Mouse (Mus musculus): ENCODE measurements around the gene Rapgef2.
A peak's percentile ranks its signal among the peaks of the same experiment; 100 is the strongest.
"Not testable (repeated sequence)": the region's sequence is repeated elsewhere in the genome, so short reads cannot be mapped to it uniquely, and the experiment has no call there.

The Rapgef2 gene

DNA sequence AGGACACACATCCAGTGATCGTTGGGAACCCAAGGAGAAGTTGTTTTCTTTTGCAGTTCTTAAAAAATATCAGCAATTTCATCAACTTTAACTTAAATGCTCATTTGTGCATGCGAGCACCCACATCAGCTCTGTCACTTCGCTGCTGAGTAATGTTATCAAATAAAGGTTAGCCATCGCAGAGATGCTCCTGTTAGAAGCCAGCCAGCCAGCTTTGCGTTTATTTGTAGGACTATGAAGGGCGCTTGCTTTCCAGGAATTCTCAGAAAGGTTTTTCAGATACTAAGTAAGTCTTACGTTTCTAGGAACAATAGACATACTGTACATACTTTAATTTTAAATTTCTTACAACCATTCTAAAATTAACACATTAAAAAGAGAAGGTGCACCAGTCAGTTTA, 185.5 kb downstream of the Rapgef2 start:
- DNase-seq (ENCODE audit: low read depth, low spot score), result peak; percentile 17

DNA sequence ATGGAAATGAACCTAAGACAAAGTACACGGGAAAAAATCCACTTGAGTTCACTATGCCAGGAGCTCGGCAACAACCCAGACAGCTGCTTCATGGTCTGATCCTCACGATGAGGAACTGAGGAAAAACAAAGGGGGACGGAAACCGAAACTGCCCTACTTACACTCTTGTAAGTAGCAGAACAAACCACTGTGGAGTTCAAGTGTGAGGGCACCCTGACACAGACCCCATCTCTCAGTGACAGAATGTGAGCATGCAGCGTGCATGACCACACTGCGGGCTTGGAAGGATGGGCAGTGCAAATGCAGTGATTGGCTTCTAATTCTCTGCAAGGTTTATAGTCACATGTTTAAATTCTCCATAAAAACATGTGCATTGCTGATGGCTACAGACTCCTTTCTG, 197.2 kb downstream of the Rapgef2 start:
- peak; percentile 42 for DNase-seq (ENCODE audit: low read depth, low spot score)

DNA sequence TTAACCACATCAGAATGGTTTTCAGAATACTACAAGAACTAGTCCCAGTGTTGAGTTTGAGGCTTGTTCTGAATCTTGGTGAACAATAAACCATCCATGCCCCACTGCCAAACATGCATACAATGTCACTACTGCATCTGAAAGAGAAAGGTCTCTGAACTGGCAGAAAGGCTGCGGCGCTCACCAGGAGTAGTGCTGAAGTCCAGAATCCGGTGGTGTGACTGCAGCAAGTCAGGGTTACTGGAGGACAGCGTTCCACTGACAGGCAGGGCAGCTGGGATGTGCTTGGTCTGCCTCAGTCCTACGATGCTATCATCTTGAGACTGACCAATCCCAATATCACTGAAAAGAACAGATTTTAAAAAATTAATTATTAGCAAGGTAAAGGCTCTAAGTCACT, 197.9 kb downstream of the Rapgef2 start:
- peak; percentile 29 for DNase-seq (ENCODE audit: low read depth, low spot score)

DNA sequence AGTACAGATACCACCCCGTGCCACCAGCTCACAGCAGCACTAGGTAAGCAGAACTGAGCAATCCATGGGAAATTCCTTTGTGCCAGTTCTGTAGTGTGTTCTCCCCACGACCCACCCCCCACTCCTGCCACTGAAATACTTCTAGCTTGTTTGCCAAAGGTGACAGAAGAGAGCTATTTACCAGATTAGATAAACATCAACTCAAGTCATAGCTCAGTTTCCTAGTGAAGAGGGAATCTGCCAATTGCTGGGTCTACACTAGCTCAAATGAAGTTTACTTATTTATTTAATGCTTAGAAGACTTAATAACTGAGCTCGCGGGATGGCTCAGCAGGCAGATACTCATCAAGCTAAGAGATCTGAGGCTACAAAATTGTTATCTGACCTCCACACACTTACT, 200.0 kb downstream of the Rapgef2 start:
- DNase-seq (ENCODE audit: low read depth, low spot score), result no peak

DNA sequence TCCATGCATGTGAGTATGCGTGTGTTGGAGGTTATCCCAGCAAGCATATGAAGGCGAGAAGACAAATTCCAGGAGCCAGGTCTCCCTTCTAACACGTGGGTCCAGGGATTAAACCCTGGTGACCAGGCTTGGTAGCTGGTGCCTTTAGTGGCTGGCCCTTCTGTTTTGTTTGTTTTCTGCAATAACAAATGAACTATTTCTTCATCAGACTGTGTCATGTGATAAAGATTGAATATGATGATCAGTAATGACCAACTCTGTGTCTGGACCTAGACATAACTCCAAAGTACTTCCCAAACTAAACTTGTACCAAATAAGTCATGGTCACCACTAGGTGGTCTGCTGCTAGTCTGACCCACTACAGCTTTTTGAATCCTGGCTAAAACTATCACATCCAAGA, 202.4 kb downstream of the Rapgef2 start:
- DNase-seq (ENCODE audit: low read depth, low spot score), result no peak

DNA sequence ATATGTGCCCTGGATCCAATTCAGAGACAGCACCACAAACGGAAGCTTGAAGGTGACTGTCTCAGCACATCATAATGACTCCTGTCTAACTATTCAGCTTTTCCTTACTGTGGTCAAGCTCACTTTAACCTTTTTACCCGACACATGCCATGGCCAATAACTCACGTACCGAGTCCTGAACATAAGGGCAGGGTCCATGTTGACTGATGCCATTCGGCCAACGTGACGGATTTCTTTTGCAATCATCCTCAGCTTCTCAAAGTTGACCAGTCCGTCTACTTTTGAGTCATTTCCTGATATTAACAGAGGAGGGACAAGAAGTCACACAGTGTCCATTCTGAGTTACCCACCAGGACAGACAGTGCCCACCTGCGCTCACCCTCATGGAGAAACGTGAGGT, 203.3 kb downstream of the Rapgef2 start:
- no peak for DNase-seq (ENCODE audit: low read depth, low spot score)

DNA sequence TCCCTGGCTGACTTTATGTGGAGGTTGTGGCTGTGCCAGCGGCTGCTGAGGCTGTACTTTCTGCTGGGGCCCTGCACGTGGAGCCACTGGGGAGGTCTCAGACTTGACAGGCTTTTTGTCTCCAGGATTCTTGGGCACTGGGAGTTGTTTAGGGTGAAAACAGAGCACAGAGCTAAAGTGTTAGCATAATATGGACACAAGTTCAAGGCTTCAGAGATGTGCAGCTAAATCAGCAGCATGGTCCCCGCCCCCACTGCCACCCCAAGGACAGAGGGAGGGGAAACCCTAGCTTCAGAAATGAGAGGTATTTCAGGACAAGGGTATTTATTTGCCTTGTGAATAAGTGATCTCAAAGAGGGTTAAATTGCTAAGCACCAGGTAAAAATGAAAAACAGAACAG, 207.2 kb downstream of the Rapgef2 start:
- no peak for DNase-seq (ENCODE audit: low read depth, low spot score)

DNA sequence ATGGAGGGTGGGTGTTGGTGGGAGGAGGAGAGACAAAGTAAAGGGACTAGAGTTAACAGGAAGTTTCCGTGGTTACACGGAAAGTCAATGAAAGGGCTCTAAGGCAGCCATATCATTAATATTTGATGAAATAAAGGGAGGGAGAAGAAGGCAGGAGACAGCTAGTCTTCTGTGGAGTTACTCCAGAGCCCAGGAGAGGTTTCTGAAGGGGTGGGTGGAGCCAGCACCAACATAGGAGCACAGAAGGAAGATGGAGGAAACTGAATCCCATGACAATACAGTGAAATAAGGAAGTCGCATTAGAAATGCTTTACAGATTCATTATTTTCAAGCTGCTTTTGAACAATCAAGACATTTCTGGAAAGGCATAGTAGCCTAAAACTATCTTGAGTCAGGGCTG, 211.3 kb downstream of the Rapgef2 start:
- no peak for DNase-seq (ENCODE audit: low read depth, low spot score)

DNA sequence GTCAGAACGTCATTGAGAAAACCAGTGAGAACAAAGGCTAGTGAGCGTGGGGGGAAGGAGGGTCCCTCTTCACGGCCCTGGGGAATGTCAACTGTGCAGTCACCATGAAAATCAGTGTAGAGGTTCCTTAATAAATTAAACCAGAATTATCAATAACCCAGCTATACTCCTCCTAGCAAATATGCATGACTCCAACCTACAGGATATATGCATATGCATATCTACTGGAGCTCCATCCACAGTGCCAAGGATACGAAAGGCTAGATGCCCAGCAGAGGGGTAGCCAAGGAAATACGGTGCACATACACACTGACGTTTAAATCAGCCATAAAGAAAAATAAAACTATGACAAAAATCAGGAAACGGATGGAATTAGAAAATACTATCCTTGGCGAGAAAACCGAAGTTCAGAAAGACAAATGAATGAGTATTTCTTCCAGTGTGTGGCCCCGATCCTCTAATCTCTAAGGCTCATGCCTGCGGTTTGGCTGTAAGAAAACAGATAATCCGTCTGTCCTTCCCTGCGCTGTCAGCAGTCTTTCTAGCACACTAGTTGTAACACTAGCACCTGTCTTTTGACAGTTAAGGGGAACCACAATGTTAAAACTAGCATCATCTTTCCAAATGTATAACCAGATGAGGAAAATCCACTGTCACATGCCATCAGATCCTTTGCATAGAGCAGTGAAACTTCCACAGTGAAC, 212.6 kb downstream of the Rapgef2 start:
- DNase-seq (ENCODE audit: low read depth, low spot score), result no peak

DNA sequence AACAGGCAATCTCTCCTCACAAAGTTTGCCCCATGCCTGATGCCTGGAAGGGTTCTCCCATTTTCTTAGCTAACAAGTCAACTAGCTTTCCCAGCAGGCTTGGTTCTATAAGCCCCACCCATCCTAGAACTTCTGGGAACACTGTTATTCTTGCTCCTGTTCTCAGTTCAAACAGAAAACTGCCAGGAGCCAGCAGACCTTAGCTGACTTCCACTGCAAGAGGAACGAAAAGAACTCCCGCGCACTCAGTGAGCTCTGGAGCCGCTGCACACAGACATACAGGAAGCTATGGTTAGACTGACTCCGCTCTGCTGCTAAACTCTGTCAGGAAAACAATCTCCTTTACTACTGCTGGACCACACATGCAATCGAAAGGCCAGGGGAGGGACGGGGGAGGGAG, 214.8 kb downstream of the Rapgef2 start:
- peak; percentile 75 for DNase-seq (ENCODE audit: low read depth, low spot score)

DNA sequence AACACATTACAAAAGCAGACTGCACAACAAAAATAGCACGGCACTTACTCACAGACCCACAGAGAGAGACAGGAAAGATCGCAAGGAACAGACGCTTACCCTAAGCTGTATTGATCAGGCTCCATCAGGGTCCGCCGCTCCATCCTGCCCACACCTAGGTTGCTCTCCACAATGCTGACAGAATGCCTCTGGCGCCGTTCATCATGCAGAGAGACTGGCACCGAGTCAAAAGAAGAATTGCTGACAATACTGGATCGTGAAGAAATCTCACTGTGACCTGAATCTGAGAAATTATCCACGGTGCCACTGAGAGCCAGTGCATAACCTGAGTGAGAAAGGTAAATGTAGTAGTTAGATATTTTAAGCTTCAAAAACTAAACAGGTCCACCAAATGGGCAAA, 216.4 kb downstream of the Rapgef2 start:
- DNase-seq (ENCODE audit: low read depth, low spot score), result peak; percentile 76

DNA sequence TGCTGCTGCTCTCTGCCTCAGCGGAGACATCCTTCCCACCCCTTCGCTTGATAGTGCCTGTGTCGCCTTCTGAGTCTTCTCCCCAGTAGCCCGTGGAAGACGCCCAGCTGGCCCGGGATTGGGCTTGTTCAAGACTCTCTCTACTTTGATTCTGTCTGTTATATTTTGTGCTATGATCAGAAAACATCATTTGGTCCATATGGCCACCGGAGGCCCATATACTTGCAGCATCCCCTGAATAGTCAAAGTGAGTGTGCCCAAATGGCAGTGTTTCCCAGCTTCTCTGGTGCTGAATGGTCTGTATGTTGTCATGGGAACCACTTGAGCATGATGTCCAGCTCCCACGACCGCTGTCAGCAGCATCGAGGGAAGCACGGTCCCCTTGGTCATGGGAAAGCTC, 217.3 kb downstream of the Rapgef2 start:
- no peak for DNase-seq (ENCODE audit: low read depth, low spot score)

DNA sequence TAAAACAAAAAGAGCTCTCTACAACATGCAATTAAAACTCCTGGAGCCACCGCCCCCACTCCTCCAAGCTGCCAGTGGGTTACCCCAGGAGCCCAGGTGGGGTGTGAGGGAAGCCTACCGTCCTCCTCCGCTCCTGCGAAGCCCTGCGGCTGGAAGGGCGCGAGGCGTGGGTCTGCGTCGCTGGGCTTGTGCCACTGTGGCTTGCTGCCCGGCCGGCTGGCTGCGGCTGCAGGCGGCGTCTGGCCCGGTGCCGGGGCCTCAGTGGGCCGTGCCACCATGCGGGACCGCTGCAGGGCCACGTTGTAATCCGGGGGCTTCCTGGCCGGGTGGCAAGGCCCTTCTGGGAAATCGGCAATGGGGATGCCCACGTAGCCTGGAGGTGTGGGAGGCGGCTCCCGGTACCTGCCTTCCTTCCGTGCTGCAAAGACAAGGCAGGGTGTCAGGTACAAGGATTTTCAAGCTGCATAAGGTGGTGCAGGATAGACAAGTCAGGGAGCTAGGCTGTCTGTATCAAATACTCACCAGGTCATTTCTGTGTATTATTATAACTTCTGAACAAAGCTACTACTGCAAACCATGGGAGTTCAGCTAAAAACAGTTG, 219.8 kb downstream of the Rapgef2 start:
- peak; percentile 70 for DNase-seq (ENCODE audit: low read depth, low spot score)

DNA sequence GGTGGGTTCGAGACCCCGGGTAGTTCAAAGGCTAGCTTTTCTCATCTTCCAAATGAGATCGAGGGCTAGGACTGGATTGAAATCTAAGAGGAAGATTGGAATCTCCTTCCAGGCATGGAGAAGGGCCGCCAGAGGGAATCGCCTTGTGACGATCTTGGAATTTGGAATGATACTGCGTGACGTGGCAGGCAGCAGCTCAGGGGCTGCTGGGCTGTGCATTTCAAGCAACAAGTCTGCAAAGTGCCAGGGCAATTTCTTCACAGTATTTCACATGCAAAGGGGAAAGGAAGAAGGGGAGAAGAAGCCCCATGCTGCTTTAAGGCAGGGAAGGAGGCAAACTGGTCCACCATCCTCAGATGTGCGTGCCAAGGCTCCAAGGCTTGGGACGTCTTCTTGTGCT, 222.2 kb downstream of the Rapgef2 start:
- no peak for DNase-seq (ENCODE audit: low read depth, low spot score)

DNA sequence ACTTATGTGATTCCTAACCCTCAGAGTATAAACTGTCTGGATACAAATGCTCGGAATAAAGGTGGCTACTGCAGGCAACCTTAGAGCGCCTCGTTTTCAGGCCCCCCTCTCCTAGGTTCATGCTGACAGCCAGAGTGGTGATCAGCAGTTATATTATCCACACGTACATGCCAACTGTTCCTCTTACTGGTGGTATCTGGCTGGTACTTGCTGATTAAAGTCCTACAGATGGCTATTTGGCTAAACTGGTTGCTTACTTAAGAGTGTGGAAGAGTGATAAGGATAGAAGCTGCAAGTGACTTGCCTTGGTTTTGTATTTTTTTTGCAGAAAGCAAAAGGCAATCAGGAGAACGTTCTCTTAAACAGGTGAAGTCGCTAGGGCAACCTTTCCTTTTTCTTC, 224.9 kb downstream of the Rapgef2 start:
- no peak for DNase-seq (ENCODE audit: low read depth, low spot score)

DNA sequence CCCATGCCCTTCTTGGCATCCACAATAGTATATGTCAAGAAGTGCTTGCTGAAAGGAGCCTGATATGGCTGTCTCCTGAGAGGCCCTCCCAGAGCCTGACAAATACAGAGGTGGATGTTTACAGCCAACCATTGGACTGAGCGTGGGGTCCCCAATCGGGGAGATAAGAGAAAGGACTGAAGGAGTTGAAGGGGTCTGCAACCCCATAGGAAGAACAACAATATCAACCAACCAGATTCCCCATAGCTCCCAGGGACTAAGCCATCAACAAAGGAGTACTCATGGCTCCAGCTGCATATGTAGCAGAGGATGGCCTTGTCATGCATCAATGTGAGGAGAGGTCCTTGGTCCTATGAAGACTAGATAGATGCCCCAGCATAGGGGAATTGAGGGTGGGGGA, 227.8 kb downstream of the Rapgef2 start:
- DNase-seq (ENCODE audit: low read depth, low spot score), result not testable (repeated sequence)

DNA sequence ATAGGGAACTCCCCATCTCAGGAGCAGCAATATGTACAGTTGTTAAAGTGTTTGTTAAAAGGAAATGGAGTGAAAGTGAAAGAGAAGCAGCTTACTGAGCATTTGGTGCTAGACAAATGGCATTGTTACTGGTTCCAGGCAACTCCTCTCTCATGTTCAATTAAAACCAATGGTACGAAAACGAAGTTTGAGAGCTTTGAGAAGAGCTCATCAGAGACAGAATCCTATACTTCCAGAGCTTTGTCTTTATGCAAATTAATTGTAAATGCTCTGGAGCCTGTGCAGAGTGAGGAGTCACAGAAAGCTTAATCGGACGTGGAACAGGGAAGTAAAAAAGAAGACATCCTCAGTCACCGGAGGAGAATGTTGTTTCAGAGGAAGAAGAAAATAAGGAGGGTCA, 241.1 kb downstream of the Rapgef2 start:
- no peak for DNase-seq (ENCODE audit: low read depth, low spot score)

DNA sequence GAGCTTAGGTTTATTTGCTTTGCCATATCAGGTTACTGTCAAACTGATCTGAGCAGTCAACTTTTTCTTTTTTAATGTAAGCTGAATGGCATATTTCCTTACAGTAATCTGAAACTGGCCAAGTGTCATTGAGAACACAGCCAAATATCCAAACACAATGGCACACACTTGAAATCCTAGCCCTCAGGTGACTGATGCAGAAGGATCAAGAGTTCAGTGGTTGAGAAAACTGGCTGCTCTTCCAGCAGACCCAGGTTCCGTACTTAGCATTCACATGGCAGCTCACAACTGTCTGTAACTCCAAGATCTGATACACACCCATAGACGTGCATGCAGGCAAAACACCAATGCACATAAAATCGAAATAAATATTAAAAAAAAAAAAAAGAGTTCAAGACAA, 243.3 kb downstream of the Rapgef2 start:
- no peak for DNase-seq (ENCODE audit: low read depth, low spot score)

DNA sequence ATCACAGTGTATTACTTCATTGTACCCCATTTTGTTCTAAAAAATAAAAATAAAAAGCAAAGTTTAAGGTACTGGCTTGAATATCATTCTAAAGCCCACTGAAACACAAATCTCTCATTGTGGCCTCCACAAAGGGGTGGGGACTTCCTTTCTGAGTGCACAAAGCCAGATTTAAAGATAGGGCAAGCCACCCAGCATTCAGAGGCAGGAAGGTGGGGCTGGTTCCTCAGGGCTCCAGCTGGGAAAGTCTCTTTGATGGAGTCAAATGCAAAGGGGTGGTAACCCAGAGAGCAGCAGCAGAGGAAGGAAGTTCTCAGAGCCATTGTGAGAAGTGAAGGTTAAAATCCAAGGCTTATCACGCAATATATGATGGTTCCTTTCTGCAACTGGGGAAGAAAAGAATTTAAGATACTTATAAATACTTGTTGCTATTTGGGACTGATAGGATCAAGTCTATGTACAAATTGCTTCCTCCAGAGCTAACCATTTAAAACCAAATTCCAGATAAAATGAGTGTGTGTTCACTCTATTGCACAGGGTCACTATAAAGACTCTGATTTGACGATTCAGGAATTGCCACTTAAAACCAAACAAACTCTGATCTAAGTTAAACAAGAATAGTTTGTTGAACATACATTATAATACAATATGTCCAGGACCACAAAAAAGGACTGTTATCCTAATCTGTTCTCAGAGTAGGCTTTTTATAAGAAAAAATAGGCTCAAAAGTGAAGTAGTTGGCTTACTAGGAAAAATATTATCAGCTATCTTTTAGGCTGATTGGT, 246.5 kb downstream of the Rapgef2 start:
- no peak for DNase-seq (ENCODE audit: low read depth, low spot score)

DNA sequence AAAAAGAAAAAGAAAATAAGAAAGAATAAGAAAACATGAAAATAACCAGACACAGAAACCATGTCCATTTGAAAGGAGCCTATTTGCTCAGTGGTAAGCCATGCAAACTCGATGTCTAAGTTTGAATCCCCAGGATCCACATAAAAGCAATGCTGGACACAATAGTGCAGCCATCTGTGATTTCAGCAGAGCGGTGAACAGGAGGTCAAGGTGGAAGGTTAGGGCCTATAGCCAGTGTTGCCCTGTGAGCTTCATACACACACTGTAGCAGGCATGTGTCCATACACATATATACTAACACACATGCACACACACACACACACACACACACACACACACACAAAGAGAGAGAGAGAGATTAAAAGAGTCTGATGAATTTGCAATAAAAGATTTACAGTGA, 247.3 kb downstream of the Rapgef2 start:
- DNase-seq (ENCODE audit: low read depth, low spot score), result no peak

DNA sequence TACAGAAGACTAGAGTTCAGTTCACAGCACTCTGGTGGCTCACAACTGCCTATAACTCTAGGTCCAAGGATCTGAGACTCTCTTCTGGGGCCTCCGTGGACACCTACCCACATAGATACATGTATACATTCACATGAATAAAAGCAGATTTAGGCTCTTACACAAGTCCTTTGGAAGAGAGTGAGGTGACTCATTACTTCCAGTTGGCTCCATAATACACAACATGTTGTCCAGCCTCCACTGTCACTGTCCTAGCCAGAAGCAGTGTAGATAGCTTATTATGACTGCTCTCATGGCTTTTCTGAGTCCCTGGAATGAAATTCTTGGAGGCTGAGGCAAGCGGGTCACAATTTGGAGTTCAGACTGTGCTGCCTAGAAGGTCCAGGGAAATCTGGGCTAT, 251.9 kb downstream of the Rapgef2 start:
- DNase-seq (ENCODE audit: low read depth, low spot score), result peak; percentile 56

DNA sequence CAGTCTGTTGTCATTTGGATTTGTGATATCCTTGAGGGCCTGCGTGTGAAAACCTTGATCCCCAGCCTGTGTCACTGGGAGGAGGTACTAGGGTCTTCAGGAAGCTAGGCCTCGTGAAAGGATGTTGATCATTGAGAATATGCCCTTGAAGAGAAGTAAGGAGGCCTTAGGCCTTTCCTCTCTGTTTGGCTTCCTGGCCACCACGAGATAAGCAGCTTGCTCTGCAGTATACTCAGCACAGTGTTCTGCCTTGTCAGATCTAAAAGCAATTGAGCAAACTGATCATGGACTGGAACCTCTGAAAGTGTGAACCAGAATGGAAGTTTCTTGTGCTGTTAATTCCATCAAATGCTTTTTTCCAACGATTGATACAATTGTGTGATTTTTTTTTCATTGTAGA, 255.5 kb downstream of the Rapgef2 start:
- no peak for DNase-seq (ENCODE audit: low read depth, low spot score)

Data from brain, adult 2 months (tissue).